Mouse (Mus musculus): ENCODE data around the gene Ms4a6c.
"Not testable (repeated sequence)": the region's sequence is repeated elsewhere in the genome, so short reads cannot be mapped to it uniquely, and the experiment has no call there.

Ms4a6c gene

GRCm38 (mm10) chr19:11504857-11505256, 35.7 kb downstream of the Ms4a6c start:
- no peak for DNase-seq

GRCm38 (mm10) chr19:11513458-11513857, 44.3 kb downstream of the Ms4a6c start:
- DNase-seq, result no peak

GRCm38 (mm10) chr19:11516246-11516645, 47.1 kb downstream of the Ms4a6c start, which contains the start of gene Ms4a6b:
Gene Ms4a6b (plus strand): TSS chr19:11516512.
- no peak for DNase-seq

GRCm38 (mm10) chr19:11516845-11517244, 47.7 kb downstream of the Ms4a6c start:
- peak; percentile 27 to 72 for DNase-seq

- DNase-seq, result not testable (repeated sequence)
Measured at GRCm38 (mm10) chr19:11517373-11517772, 48.2 kb downstream of the Ms4a6c start.

- DNase-seq, result not testable (repeated sequence)
Measured at GRCm38 (mm10) chr19:11518356-11518755, 49.2 kb downstream of the Ms4a6c start.

- no peak for DNase-seq
Measured at GRCm38 (mm10) chr19:11520146-11520545, 51.0 kb downstream of the Ms4a6c start.

Measured in thymus, adult 18-20 months (tissue).